Mouse (Mus musculus): ENCODE results near the gene Nbl1.
A peak's percentile ranks its signal among the peaks of the same experiment; 100 is the strongest.

The Nbl1 gene

DNA sequence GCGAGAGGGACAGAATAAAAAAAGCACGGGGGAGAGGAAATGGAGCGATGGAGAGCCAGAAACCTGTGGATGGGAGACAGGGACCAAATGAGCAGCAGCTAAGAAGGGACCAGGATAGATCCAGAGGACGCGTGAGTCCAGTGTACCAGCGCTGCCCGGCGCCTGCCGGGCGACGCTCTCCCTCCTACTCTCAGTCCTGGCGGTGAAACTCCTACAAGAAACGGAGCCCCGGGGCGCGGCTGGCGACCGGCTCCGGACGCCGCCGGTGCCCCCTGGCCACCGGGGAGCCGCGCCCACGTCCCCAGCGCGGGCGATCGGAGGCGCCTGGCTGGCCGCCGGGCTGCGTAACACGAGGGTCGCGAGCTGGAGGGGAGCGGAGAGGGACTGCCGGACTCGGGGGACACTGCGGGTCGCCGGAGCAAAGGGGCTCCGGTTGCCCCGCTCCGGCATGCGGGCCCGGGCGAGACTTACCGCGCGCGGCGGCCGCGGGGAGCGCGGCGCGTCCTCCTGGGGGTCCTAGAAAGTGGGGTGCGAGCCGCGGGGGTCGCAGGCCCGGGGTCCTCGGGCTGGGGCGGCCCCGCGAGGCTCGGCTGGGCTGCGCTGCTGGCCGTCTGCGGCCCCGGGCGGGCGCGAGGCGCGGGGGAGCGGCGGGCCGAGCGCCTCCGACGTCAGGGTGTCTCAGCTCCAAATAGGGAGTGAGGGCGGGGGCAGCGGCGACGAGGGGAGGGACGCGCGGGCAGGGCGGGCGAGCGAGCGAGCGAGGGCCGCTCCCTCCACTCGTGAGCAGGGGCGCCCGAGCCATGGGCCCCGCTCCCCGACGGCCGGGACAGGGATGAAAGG lies at the start of gene Nbl1:
Gene Nbl1 (minus strand): TSS at position 638 of the 840 bp plus-strand sequence.
- DNase-seq: no peak

DNA sequence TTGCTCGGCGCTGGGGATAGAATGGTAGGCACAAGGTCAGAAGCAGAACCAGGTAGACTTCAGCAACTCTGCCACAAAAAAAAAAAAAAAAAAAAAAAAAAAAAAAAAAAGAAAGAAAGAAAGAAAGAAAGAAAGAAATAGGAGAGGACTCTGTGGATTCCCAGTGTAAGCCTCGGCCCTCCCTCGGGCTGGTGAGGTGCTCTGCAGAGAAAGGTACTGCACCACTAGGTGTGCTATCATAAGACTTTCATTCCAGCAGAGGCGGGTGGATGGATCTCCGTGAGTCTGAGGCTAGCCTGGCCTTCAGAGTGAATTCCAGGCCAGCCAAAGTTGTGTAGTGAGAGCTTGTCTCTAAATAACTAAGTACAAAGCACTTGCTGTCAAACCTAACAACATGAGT lies 49.0 kb upstream of the Nbl1 start:
- DNase-seq: no peak

DNA sequence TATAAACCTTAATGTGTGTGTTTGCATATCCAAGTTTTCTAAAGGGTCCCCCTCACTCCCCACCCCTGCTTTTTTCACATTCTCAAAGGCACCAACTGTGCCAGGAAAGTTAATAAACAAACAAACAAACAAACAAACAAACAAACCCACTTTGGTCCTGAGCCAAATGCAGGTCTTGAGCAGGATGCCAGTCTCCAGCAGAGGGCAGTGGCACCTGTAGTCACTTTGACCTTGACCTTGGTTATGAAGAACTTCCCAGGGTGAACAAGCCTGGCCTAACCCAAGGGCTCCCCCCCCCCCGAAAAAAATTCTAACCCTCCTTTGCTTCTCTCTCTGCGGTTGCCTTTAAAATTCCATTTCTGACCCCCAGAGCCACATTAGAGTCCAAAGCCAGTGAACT lies 47.5 kb upstream of the Nbl1 start:
- no peak for DNase-seq

DNA sequence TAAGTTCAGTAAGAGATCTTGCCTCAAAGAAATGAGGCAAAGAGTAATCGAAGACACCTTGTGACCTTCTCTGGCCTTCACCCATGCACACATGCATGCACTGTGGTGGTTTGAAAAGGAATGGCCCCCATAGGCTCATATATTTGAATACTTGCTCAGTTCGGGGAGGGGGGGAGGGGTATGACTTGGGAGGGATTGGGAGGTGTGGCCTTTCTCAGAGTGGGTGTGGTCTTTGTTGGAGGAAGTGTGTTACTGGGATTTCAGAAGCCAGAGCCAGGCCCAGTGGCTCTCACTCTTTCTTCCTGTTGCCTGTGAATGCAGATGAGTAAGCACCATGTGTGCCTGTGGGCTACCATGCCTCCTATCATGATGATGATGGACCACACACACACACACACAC lies 43.2 kb upstream of the Nbl1 start:
- DNase-seq: no peak

DNA sequence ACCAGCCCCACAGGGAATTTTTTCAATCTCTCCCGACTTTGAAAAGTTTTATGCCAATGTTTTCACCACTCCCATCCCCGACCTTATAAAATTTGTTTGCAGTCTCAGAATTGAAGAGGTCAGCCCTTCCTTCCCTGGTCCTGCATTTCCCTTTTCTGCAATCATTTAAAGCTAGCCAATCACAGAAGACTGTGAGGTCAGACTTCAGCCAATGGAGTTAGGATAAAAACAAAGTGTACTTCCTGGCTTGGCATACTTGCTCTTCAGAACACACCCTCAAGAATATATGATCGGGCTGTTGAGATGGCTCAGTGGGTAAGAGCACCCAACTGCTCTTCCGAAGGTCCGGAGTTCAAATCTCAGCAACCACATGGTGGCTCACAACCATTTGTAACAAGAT lies 40.3 kb upstream of the Nbl1 start:
- DNase-seq: no peak

DNA sequence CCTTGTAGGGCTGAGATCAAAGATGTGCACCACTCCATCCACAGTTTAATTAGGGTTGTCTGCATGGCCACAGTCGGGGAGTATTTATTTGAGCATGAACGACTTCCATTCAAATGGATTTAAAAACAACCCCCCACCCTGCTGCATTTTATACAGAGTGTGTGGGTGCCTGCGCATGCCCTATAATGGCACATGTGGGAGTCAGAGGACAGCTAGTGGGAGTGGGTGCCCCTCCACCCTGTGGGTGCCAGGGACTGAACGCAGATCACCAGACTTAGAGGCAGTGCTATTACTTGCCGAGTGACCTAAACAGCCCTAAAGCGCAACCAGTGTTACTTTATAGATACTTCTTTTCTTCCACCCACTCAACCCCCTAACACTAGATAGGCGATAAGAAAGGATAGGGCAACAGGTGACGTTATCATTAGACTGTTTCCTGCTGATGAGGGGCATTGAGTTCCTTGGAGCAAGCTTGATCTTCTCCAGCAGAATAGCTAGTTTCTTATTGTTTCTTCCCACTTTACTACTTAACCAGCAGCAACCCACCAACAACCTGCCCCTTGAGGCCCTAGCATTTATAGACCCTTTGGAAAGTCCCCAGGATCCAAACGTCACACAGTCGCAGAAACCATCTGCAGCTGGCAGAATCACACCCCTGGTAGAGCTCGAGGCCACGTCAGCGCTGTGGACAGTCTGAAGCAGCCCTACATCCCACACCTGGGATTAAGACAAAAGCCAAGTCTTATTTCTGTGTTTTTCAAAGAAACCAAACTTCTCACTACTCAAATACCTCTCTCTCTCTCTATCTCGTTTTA lies 39.3 kb upstream of the Nbl1 start:
- DNase-seq: no peak

DNA sequence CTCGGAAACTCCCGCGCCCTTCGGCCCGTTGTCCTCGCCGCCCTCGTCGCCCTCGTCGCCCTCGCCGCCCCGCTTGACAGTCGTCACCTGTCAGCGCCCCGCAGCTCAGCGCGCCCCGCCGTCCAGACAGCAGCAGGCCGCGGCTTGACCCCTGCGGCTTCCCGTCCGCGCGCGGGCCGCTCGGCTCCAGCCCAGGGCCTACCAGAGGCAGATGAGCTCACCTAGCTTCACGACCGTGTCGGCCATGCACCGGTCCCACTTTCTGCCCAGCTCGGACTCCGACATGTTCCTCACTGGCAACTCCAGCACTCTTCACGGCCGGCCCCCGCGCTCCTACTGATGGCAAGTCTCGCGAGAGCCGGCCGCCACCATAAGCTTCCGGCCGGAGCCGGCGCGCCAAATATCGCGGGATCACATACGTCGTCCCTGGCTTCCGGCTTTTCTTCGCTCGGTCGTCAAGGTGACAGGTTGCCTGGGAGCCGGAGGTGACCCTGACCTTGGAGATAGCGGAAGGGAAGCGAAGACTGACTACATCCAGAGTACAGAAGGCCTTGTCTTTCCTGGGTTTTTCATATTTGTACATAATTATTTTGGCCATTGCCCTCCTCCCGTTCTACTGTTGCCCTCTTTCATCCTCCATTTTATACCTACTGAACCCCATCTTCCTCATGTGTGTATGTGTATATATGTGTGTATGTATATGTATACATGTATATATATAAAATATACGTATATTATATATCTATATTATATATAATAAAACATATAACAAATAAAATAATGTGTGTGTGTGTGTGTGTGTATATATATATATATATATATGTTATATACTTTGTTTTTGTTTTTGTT lies 38.1 kb upstream of the Nbl1 start, which contains the start of gene Minos1:
Gene Minos1 (minus strand): TSS at position 413 of the 849 bp plus-strand sequence.
- DNase-seq: peak; percentile 98 to 99

DNA sequence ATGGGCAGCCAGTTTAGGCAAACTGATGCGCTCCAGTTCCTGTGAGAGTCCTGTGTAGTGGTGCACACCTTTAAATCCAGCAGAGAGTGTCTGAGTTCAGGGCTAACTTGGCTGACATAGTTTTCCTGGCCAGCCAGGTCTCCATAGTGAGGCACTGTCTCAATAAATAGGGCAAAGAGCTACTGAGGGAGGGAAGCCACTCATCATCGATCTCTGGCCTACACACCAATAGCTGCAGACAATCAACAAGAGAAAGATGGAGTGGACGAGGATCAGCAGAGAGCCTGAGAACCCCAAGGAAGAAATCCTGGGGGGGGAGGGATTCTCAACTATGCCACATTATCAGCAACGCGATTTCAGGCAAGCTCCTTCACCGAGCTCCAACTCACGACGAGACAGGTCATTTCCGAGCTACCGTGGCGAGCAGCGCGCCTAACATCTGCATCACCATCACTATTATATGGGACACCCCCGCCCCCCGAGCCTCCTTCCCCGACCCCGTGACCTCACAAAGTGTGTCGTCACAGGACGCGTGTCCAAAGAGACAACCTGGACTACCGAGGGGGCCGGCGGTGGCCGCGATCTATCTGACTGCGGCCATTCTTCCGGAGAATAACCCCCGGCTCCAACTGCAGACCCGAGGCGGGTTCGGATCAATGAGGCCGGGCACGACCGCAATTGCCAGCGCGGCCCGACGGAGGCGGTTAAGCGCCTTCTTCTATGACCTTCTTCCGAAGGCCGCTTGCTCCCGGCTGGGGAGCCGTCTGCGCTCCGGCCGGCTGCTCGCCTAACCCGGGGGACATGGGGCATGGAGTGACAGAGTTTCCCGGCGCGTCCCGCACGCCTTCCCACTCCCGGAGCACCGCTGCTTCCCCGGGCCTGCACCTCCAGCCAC lies 37.3 kb upstream of the Nbl1 start:
- DNase-seq: peak in 1 of 2 experiments; percentile 46

DNA sequence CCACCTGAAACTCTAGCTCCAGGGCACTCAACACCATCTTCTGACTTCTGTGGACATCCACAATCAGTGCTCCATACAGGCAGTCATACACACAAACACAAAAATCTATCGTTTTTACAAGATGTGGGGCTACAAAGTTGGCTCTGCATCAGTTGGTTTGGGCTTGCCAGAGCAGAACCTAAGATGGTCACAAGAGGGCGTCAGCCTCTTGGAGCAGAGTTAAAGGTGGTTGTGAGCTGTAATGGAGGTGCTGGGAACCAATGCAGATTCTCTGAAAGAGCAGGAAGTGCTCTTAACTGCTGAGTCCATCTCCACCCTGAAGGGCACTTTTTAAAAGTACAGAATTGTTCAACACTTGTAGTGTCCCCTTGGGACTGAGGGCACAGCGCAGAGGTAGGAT lies 33.7 kb upstream of the Nbl1 start:
- no peak for DNase-seq

DNA sequence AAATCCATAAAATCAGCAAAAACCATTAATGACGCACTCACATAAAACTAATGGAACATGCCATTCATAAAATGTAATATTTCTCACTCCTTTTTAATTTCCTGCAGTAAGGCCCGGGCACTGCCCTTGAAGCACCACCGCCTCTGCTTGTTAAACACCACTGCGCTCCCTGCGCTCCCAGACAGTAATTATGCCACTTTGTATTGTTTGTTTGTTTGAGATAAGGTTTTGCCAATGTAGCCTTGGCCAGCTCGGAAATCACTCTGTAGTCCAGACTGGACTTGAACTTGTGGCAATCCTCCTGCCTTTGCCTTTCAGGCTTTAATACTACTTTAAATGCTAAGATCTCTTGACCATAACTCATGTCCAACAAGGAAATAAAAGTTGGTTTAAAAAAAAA lies 32.1 kb upstream of the Nbl1 start:
- DNase-seq: no peak

DNA sequence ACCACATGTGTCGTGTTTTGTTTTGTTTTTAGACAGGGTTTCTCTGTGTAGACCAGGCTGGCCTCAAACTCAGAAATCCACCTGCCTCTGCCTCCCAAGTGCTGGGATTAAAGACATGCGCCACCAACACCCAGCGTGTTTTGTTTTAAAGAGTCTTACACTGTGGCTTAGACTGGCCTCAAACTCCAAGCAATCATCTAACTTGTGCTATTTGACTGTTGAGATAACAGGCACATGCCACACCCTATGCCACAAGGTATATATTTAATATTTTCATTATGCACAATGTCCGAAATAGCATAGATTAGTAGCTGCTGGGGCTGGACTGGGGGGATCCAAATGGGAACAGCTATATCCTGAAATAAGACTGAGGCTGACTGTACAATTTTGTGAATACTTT lies 29.8 kb upstream of the Nbl1 start:
- no peak for DNase-seq

DNA sequence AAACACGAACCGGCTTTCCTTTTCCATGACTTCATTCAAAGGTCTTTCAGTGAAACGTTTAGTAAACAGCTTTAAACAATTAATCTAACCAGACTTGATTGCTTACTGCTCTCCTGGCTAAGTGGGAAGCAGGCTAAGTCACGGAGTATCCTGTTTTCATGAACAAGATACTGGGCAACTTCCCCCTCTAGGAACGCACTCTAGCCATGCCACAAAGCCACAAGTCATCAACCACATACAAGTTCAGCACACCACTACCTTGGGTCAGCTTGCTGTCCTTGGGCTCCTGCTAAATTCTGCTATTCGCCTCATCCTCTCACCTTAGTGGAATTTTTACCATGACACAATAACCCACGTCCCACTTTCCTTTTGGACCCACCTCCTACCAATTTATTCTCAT lies 28.2 kb upstream of the Nbl1 start:
- no peak for DNase-seq

DNA sequence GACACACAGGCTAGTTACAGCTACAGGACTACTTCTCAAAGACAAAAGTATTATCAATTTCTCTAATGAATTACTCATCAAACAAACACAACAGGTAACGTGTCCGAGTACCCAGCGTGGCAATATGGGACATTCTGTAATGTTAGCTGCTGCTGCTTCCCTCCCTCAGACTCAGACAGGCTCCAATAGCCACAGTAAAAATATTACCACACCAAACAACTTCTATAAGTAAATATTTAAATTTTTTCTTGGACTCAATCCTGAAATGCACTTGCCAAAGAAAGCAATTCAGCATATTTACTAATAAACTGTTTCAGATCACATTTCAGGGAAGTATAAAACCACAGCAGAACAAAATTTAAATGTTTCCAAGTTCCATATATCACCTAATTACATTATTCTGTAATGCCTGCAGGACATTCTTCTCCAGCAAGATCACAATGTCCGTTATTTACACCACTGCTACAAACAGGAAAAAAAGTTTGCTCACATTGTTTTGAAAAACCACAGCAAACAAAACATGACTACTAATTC lies 27.6 kb upstream of the Nbl1 start:
- no peak for DNase-seq

DNA sequence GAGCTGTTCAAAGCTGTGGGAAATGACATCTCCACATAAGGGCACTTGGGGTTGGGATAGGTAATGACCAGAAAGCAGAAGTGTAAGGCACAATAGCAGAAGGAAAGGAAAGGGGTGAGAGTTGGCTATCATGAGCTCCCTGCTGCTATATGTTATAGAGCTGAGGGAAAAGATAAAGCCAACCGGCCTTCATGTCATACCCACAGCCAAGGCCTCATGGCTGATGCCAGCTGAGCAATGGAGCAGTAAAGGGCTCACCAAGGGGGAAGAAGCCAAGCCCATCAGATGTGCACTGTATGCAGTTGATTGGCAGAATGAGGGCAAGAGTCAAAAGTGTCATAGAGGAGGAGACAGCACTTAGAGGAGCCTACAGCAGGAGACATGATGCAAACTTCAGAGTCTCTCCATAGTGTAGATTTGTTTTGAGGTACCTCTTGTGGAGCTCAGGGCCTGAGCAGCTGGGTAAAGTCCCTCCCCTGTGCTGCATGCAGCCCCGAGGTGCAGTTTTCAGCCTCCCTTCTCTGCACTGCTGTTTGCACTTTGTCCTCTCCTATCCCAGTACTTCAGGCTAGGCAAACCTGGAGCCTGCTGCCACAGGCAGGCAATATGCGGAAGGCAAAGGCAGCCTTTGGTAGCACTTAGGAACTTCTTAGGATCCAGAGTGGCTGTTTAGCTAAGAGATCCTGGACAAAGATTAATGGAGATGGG lies 23.7 kb upstream of the Nbl1 start:
- DNase-seq: no peak

DNA sequence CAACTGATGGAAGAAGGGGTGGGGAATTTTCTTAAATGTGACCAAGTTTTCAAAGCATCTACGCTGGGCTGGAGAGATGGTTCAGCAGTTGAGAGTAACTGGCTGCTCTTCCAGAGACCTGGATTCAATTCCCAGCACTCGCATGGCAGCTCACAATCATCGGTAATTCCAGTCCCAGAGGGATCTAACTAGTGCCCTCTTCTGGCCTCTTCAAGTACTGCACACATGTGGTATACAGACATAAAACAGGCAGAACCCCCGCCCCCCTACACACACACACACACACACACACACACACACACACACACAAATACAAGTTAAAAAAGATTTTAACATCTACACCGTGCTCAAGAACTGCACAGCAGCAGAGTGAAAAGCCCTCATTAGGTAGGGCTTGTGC lies 22.9 kb upstream of the Nbl1 start:
- DNase-seq: no peak

DNA sequence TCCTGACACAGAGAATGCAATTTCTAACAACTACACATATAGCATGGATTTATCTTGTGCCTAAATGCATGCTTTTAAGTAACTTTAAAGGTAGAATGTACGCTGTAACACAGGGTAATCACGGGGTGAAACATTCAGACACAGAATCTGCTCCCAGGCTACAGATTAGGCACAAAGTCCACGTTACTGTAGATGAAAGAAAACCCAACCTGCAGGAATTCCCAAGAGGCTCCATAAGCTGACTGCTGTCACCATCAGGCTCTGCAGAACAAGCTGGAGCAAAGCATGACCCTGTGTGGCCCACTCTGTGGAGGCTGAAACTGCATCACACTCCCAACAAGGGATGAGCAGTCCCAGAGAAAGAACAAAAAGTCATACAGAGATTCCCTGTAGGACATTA lies 19.7 kb upstream of the Nbl1 start:
- no peak for DNase-seq

DNA sequence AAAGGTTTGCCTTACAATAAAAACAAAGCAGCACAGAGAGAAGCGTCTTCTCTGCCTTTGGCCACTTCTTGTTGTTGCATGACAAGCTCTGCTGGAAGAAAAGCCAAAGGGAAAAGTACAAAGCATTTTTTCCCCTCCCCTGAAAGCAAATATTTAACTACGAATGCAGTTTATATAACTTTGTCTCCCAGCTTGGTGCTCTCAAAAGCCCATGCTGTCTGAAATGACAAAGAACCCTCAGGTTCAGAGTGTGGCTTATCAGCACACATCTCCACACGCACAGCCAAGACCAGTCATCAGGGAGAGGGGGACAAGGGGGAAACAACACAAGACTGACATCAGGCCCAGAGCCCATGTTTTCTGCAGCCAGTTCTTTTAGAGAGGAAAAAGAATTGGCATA lies 18.6 kb upstream of the Nbl1 start:
- DNase-seq: no peak

DNA sequence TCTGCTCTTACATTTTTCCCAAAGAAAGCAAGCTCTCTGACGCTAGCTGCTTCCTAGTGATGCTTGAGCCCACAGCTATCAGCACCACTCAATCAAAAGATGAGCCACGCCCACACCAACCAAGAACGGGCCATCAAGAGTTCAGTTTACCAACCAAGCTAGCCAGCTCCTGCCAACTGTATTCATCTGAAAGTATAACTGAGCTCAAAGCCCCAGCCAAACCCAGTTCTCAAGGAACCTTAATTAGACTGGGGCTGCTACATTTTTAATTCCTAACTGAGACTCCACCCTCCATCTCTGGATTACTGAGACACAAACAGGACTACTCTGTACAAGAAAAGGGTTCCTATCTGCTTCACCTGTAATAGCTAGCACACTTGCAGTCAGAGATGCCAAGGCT lies 18.1 kb upstream of the Nbl1 start:
- DNase-seq: no peak

DNA sequence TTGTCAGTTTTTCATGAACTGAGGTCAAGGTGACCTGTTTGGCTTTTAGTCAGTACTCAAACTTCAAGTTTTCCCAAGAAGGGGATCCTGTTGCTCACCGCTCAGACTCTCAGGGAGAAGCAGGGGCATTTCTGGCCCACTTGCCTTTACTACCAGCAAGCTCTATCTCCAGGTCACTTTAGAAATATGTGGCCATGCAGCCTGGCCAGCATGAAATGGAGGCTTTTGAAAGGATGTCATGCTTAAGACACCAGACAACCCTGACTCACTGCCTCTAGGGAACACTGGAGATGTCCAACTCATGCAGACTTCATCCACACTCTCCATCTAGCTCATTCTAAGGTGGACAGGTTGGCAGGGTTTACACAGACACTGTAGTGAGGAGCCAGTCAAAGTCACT lies 12.7 kb upstream of the Nbl1 start:
- no peak for DNase-seq

DNA sequence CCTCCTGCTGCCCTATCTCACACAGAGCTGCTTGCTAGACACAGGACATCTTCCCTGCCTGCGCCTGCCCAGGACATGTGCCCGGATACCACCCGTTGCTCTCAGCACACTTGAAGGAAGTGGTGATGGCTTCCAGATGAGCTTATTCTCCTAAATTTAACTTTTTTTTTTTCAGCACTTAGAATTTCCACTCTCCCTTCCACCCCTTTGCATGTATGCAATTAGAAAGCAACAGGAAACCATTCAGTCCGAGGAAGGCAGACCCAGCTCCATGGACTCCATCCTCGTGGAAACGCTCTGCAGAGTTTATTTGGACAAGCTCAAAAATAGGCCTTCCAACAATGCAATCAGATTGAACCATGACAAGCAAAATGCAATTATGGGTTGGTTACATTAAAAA lies 8.8 kb upstream of the Nbl1 start:
- no peak for DNase-seq

DNA sequence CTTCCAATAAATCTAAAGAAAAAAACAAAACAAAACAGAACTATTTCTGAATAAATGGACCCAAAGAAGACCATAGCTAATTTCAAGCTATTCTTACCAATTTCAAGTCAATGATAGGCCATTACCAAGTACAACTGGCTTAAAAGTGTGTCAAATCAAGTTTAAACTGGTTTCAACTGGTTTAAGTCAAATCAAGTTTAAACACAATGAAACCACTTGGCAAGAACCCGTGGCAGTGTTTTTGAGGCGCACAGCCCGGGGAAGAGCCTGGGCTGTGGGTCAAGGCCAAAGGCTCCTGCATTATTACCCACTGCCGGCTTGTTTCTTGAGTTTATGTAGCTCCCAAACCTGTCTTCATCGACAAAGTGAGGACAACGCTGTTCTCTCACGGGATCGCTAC lies 7.5 kb upstream of the Nbl1 start:
- DNase-seq: no peak

Data from cerebellum, postnatal 36 days (tissue).